Mouse (Mus musculus) yolk sac, embryonic 10.5 days (tissue): ENCODE measurements at regions not wholly inside any gene's neighbourhood (a gene's known extent, or its start where the extent isn't known, plus 50 kb on each side); places are given as distances from the start of the nearest gene placed in this dataset.

Experiments
- DNase-seq: peaks from one replicate; pipeline ENCODE4 v3.0.0-alpha.2; 2017; ENCODE audit warnings: low spot score

- no peak for DNase-seq
These were observed 456.2 kb upstream of the Slc30a5 start for GRCm38 (mm10) chr13:101289407-101289806.

- no peak for DNase-seq
These were observed 453.9 kb upstream of the Slc30a5 start for GRCm38 (mm10) chr13:101287131-101287530.

DNA sequence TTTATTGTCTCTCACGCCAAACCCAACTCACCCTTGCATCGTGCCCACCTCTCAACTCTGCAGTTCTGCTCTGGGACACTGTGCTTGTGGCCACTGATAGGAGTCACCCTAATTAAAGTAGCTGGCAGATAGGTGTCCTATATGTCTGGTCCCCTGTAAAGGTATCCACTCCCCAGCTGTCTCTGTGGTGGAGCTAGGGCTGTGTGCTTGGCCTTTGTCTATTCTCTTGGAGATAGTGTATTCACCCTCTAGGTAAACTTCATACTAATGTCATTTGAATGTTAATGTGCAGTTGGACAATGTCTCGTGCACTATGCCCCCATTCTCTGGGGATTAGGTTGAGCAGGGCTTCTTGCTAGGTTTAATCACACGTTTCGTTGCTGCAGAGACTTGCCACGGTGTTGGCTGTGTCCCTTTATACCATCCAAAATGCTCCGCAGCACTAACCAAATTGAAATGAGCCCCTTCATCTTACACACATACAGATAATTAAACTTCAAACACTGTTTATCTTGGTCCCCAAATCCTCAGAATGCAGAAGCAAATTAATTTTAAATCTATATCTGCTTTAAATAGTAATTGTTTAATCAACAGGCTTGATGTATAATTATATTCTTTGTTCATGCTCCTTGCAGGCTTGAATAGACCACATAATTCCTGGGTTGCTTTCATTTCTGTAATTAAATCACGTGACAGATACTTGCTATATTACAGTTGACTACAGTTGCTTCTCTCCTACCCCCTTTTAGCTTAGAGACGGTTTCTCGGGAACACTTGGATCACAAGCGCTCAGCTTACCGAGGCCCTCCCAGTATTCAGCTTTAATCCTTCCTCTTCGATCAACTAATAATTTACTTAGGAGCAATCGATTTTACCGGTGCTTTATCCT is 453.0 kb upstream of the Slc30a5 start:
- DNase-seq, result no peak

GRCm38 (mm10) chr13:101278127-101278526 is 444.9 kb upstream of the Slc30a5 start:
- no peak for DNase-seq

GRCm38 (mm10) chr13:101276766-101277165 is 443.5 kb upstream of the Slc30a5 start:
- DNase-seq, result no peak

GRCm38 (mm10) chr13:101274470-101275141 is 441.4 kb upstream of the Slc30a5 start:
- peak; percentile 3 for DNase-seq

DNA sequence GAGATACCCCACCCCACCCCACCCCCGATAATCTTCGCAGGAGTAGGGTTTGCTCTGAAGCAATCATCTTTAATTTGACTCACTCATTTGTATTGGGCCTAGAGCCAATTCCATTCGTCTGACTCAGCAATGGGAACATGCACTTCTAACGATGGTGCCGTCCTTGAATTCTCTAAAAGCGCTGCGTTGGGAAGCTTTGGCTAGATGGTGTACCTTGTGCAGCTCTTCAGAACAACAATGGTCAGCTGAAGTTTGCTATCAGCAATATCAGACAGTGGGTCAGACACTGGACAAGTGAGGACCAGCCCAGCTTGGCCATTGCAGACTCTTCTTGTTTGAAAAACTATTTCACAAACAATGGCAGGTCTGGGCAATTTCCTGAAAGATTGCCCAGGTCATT is 440.1 kb upstream of the Slc30a5 start:
- no peak for DNase-seq

DNA sequence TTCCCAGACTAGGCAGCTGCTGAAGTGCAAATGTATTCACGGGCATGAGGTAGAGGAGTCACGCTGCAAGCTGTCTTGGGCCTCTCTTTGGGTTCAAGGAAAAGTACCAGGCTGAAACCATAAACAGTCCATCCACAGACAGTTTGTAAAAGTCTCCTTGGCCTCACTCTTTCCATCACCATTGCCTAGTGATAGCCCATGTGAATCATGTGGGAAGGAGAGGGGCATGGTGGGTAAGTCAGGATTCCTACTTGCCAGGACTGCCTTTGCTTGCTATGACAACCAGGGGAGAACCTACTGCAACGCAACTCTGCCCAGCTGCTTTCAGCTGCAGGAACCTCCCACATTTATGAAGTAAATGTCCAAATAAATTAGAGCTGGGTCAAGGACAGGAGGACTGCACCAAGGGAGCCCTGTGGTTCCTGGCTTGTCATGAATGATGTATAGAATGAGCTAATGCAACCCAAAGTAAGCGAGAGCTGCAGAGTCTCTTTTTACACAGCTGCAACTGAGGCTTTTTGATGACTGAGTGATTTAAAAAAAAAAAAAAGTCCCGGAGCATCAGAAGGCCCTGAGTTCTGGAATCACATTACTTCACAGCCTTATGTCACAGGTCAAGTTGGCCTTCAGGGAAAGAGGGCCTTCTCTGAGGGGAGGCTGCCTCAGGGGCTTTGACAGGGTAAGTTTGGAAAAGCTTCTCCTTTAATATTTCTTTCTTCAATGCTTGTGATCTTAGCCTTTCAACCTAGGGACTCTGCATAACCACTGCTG is 420.7 kb upstream of the Slc30a5 start:
- DNase-seq, result no peak

GRCm38 (mm10) chr13:101249369-101249768 is 416.1 kb upstream of the Slc30a5 start:
- no peak for DNase-seq

GRCm38 (mm10) chr13:101244326-101244725 is 411.1 kb upstream of the Slc30a5 start:
- DNase-seq, result no peak

DNA sequence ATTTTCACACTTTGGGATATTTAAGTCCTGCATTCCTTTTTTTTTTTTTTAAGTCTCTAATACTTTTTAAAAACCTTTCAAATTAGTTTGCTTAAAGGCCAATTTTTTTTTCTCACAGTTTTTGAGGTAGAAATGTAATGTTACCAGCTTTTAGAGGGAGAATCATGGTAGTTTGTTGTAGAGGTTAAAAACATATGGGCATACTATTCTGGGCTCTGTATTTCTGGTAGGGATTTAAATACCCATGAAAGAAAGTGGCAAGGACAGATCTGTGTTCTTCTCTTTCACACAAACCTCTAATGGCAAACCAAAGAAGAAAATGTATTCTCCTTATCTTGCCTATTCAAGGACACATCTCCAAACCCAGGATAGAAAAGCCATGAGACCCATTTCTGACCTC is 405.6 kb upstream of the Slc30a5 start:
- no peak for DNase-seq

- DNase-seq, result no peak
These were observed 403.8 kb upstream of the Slc30a5 start for GRCm38 (mm10) chr13:101237035-101237434.

DNA sequence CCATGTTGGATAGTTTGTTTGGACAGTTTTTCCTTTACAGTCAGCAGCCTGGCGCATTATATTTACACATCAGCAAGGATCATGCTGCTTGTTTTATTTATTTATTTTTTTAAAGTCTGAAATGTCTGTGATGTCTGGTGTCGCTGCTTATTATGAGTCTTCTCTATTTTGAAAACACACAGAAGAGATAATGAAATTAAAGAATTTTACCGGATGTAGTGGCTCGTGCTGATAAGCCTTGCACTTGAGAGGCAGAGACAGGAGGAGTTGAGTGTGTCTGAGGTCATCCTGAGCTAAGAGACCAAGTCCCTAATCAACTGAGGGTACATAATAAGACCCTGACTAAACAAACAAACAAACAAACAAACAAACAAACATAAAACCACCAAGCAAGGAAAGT is 402.6 kb upstream of the Slc30a5 start:
- DNase-seq, result no peak

- DNase-seq, result no peak
These were observed 401.9 kb upstream of the Slc30a5 start for GRCm38 (mm10) chr13:101235110-101235509.

DNA sequence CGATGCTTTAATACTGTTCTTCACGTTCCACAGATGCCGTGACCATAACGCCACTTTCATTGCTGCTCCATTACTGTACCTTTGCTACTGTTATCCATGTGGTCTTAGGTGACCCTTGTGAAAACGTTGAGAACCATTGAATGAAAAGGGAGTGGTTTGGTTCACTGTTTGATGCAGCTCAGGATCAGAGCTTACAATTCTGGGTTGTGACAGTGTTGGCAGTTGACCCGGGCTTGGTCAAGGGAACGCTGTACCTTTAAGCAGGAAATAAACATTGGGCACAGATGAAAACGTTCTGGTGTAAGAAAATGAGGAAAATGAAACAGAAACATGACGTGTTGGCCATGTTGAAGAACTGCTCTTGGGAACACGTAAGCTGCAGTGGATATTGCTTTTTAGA is 401.3 kb upstream of the Slc30a5 start:
- no peak for DNase-seq

GRCm38 (mm10) chr13:101233843-101234281 is 400.6 kb upstream of the Slc30a5 start:
- DNase-seq, result no peak

GRCm38 (mm10) chr13:101233181-101233842 is 400.1 kb upstream of the Slc30a5 start:
- DNase-seq, result no peak

- DNase-seq, result no peak
These were observed 396.6 kb upstream of the Slc30a5 start for GRCm38 (mm10) chr13:101229861-101230260.

DNA sequence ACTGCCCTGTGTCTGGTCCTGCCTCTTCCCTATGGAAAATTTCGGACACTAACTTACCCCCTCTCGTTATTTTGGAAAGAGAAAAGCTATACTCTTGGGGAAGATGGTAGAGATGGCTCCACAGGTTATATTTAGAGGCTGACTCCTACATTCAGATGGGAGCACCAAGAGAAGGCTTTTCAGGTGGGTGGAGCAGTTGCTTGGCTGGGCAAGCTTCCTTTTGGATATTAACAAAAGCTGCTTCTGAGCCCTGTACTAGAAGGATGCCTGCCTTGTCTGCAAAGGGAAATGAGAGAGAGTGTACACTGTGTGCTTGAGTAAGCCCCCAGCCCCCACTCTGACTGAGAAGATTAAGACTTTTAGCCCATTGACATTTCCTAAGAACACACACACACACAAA is 392.1 kb upstream of the Slc30a5 start:
- no peak for DNase-seq

GRCm38 (mm10) chr13:101221331-101222043 is 388.3 kb upstream of the Slc30a5 start:
- no peak for DNase-seq

DNA sequence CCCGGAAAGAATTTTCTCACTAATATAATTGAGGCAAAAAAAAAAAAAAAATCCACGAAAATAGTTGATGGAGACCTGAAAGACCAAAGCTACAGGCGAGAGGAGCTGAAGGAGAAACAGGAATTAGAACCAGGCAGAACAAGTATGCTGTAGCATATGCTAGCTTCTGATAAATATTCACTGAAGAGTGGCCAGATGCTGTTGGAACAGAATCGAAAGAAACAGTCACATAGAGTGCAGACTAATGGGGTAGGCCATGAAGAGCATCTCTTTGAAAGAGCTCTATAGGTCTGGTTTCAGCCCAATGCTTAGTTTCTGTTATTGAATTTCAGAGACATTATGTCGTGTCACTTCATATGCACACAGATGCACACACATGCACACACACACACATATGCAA is 386.3 kb upstream of the Slc30a5 start:
- DNase-seq, result no peak
